Mouse (Mus musculus) gastrocnemius, adult 8-10 months (tissue): ENCODE measurements at regions not wholly inside any gene's neighbourhood (a gene's known extent, or its start where the extent isn't known, plus 50 kb on each side); places are given as distances from the start of the nearest gene placed in this dataset.
"Not testable (repeated sequence)": the region's sequence is repeated elsewhere in the genome, so short reads cannot be mapped to it uniquely, and the experiment has no call there.

Experiments
- DNase-seq, 2 experiments: peaks; one replicate each; pipeline ENCODE4 v3.0.0; 2022; ENCODE audit warnings: low spot score in 2 of 2

- no peak for DNase-seq
Observed at GRCm38 (mm10) chr4:53264501-53264900, 104.8 kb upstream of the Abca1 start.

- peak; percentile 80 to 90 for DNase-seq
Observed at GRCm38 (mm10) chr4:53263776-53264175, 104.1 kb upstream of the Abca1 start.

GRCm38 (mm10) chr4:53262466-53262865 lies 102.8 kb upstream of the Abca1 start:
- DNase-seq = no peak

- DNase-seq = no peak
Observed at GRCm38 (mm10) chr4:53261556-53262140, 102.0 kb upstream of the Abca1 start.

GRCm38 (mm10) chr4:53258975-53259374 lies 99.3 kb upstream of the Abca1 start:
- DNase-seq = no peak

- no peak for DNase-seq
Observed at GRCm38 (mm10) chr4:53256996-53257395, 97.3 kb upstream of the Abca1 start.

GRCm38 (mm10) chr4:53254483-53254882 lies 94.8 kb upstream of the Abca1 start:
- DNase-seq = no peak

GRCm38 (mm10) chr4:53253680-53254079 lies 94.0 kb upstream of the Abca1 start:
- DNase-seq = no peak

- no peak for DNase-seq
Observed at GRCm38 (mm10) chr4:53250325-53250724, 90.6 kb upstream of the Abca1 start.

- no peak for DNase-seq
Observed at GRCm38 (mm10) chr4:53246083-53246747, 86.5 kb upstream of the Abca1 start.

- no peak for DNase-seq
Observed at GRCm38 (mm10) chr4:53245553-53245952, 85.9 kb upstream of the Abca1 start.

- not testable (repeated sequence) for DNase-seq
Observed at GRCm38 (mm10) chr4:53243473-53243872, 83.8 kb upstream of the Abca1 start.

- DNase-seq = no peak
Observed at GRCm38 (mm10) chr4:53239856-53240255, 80.2 kb upstream of the Abca1 start.

- DNase-seq = no peak
Observed at GRCm38 (mm10) chr4:53238314-53239259, 78.9 kb upstream of the Abca1 start.

GRCm38 (mm10) chr4:53235870-53236269 lies 76.2 kb upstream of the Abca1 start:
- DNase-seq = no peak

GRCm38 (mm10) chr4:53232436-53232835 lies 72.7 kb upstream of the Abca1 start:
- no peak for DNase-seq

- no peak for DNase-seq
Observed at GRCm38 (mm10) chr4:53231867-53232266, 72.2 kb upstream of the Abca1 start.

GRCm38 (mm10) chr4:53231046-53231445 lies 71.4 kb upstream of the Abca1 start:
- no peak for DNase-seq

- no peak for DNase-seq
Observed at GRCm38 (mm10) chr4:53228444-53228843, 68.7 kb upstream of the Abca1 start.

- DNase-seq = no peak
Observed at GRCm38 (mm10) chr4:53227771-53228170, 68.1 kb upstream of the Abca1 start.

GRCm38 (mm10) chr4:53227071-53227470 lies 67.4 kb upstream of the Abca1 start:
- no peak for DNase-seq

GRCm38 (mm10) chr4:53226376-53226775 lies 66.7 kb upstream of the Abca1 start:
- DNase-seq = no peak
